9 mouse cellular contexts compared by ENCODE assay signal in the genomic region with DNA sequence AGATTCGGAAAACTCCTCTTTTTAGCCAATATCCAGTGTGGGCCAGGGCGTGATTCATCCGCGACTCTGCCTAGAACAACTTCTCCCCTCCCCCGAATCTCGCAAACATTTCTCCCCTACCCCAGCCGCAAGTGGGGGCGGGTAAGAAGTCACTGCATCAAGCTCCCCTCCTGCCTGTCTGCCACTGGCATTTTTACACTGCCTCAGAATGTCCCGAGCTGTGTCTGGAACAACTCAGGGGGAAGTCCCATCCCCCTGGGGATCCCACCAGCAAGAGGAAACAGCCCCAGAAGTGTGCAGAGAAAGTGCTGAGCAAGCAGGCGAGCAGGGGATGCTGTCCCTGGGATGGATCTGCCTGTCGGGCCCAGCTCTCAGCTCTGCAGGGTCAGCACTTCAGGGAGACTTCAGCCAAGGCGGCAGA. TPM values are rescaled to one million over a fixed set of nuclear protein-coding genes. Genes with fewer than 3 reads are reported as not detected.
DNase-seq lines count a peak whose midpoint lies in the region; ATAC-seq lines count a peak whose summit lies in the region.
"Had no signal": no experiment of that assay in that cellular context is flagged by ENCODE, and none has a peak within 500 bp of the region (broad histone marks: within the 10 kb centered on the region; RNA-seq: fewer than 3 reads in every experiment).

No protein-coding gene starts in this region.

- H3K36me3 ChIP-seq in embryonic facial prominence, embryonic 14.5 days (ENCODE audit: control insufficient read depth, insufficient read depth, low read length), result 0 out of 2 replicates have a peak, but pooled peaks cover under 1% of the 10 kb centered on the region
- H3K36me3 ChIP-seq in limb, embryonic 15.5 days, result peaks cover 2% of the 10 kb centered on the region; the same call in 1 of the 2 replicates

- peak overlapping the region; percentile 85 for H3K27ac ChIP-seq in embryonic facial prominence, embryonic 14.5 days (replicated peaks; ENCODE audit: low read depth, low read length)
- peak overlapping the region; percentile 89 for H3K27ac ChIP-seq in limb, embryonic 15.5 days

- peak overlapping the region; percentile 23; the same call in 1 of the 2 replicates for H3K9ac ChIP-seq in embryonic facial prominence, embryonic 14.5 days (ENCODE audit: low read depth, low read length)
- H3K9ac ChIP-seq in limb, embryonic 15.5 days, result no peak overlapping the region

- no peaks in the 10 kb centered on the region for H3K27me3 ChIP-seq in embryonic facial prominence, embryonic 14.5 days (replicated peaks; ENCODE audit: control insufficient read depth, insufficient read depth, low read length)
- H3K27me3 ChIP-seq in limb, embryonic 15.5 days, result no peaks in the 10 kb centered on the region
- H3K27me3 ChIP-seq: Patski had no signal

- DNase-seq in left cerebral cortex, adult 18-20 months (ENCODE audit: low spot score in 2 of 2), result peak; percentile 32 to 57
- DNase-seq in left cerebral cortex, postnatal 4 days, result no peak
- peak; percentile 86 for DNase-seq in embryonic facial prominence, embryonic 14.5 days (ENCODE audit: low spot score)
- DNase-seq in heart, postnatal 4 days, result peak; percentile 67
- DNase-seq in right cerebral cortex, postnatal 14 days, result peak; percentile 40
- DNase-seq in cerebellum, adult 11-12 months, result no peak
- DNase-seq in layer of hippocampus, postnatal 10 days (ENCODE audit: low spot score in 2 of 2), result no peak

- intact Hi-C loops in left cerebral cortex, postnatal 4 days (cut with DNase I), result no loop called here

- WGBS in embryonic facial prominence, embryonic 14.5 days, result 5% methylated on average over 12 of the region's 12 CpGs
- whole genome bisulfite sequencing in limb, embryonic 15.5 days, result 4% methylated on average over 12 of the region's 12 CpGs

- ATAC-seq in embryonic facial prominence, embryonic 14.5 days (ENCODE audit: low read depth), result peak; percentile 26; the same call in 1 of the 2 replicates
- ATAC-seq in limb, embryonic 15.5 days (ENCODE audit: insufficient number of reproducible peaks, low FRiP score, low TSS enrichment, low read depth), result no peak
- ATAC-seq: Patski had no signal

- no peaks in the 10 kb centered on the region for H3K9me3 ChIP-seq in embryonic facial prominence, embryonic 14.5 days (ENCODE audit: control insufficient read depth, low read length)
- H3K9me3 ChIP-seq in limb, embryonic 15.5 days, result no peaks in the 10 kb centered on the region

- peak overlapping the region; percentile 32 for H3K4me2 ChIP-seq in embryonic facial prominence, embryonic 14.5 days (ENCODE audit: low read depth, low read length)
- peak overlapping the region; percentile 25 for H3K4me2 ChIP-seq in limb, embryonic 15.5 days

- 0 out of 2 replicates have a peak overlapping the region, but pooled peaks have one; percentile 1 for H3K4me3 ChIP-seq in embryonic facial prominence, embryonic 14.5 days (ENCODE audit: low read depth, low read length)
- no peak overlapping the region for H3K4me3 ChIP-seq in limb, embryonic 15.5 days

- H3K4me1 ChIP-seq in embryonic facial prominence, embryonic 14.5 days (ENCODE audit: control insufficient read depth, insufficient read depth, low read length), result peaks cover 16% of the 10 kb centered on the region
- H3K4me1 ChIP-seq in limb, embryonic 15.5 days, result peaks cover 45% of the 10 kb centered on the region

RNA-seq across cellular contexts. Expression of a gene that starts 11.0 kb away (rescaled TPM):
- total RNA-seq in left cerebral cortex, adult 18-20 months (2021), result 100 to 1,000 TPM; 128 to 130 TPM
- 10 to 100 TPM; 39.9 to 43.0 TPM for total RNA-seq in left cerebral cortex, postnatal 4 days (2021)
- polyA plus RNA-seq in embryonic facial prominence, embryonic 14.5 days (2014; fragmentation: Nextera tagmentation; extraction: Ambion mirVana), result 103 and 107 TPM in 2 replicates
- 100 to 1,000 TPM; 102 to 104 TPM for total RNA-seq in heart, postnatal 4 days (2021)
- 91.0 and 99.0 TPM in 2 replicates for polyA plus RNA-seq in limb, embryonic 15.5 days (2015; fragmentation: Nextera tagmentation; extraction: Ambion mirVana)
- total RNA-seq in layer of hippocampus, postnatal 10 days (2021), result 10 to 100 TPM; 71.0 to 77.5 TPM

RNA-seq across cellular contexts. Expression of a gene that starts 11.3 kb away (rescaled TPM):
- 10 to 100 TPM; 46.8 to 51.8 TPM for total RNA-seq in left cerebral cortex, adult 18-20 months (2021)
- 10 to 100 TPM; 46.8 to 50.1 TPM for total RNA-seq in left cerebral cortex, postnatal 4 days (2021)
- 37.2 and 39.3 TPM in 2 replicates for polyA plus RNA-seq in embryonic facial prominence, embryonic 14.5 days (2014; fragmentation: Nextera tagmentation; extraction: Ambion mirVana)
- total RNA-seq in heart, postnatal 4 days (2021), result 10 to 100 TPM; 30.4 to 30.7 TPM
- polyA plus RNA-seq in limb, embryonic 15.5 days (2015; fragmentation: Nextera tagmentation; extraction: Ambion mirVana), result 38.4 and 45.9 TPM in 2 replicates
- 10 to 100 TPM; 36.7 to 48.2 TPM for total RNA-seq in layer of hippocampus, postnatal 10 days (2021)

RNA-seq across cellular contexts. Expression of a gene that starts 16.7 kb away (rescaled TPM):
- 10 to 100 TPM; 23.5 to 25.2 TPM for total RNA-seq in left cerebral cortex, adult 18-20 months (2021)
- 1 to 10 TPM; 3.3 to 4.6 TPM for total RNA-seq in left cerebral cortex, postnatal 4 days (2021)
- 94.4 and 109 TPM in 2 replicates for polyA plus RNA-seq in embryonic facial prominence, embryonic 14.5 days (2014; fragmentation: Nextera tagmentation; extraction: Ambion mirVana)
- total RNA-seq in heart, postnatal 4 days (2021), result 10 to 100 TPM; 11.7 to 13.7 TPM
- polyA plus RNA-seq in limb, embryonic 15.5 days (2015; fragmentation: Nextera tagmentation; extraction: Ambion mirVana), result 202 and 204 TPM in 2 replicates
- total RNA-seq in layer of hippocampus, postnatal 10 days (2021), result 10 to 100 TPM; 11.7 to 13.1 TPM
- polyA plus RNA-seq: Patski had no signal

RNA-seq across cellular contexts. Expression of a gene that starts 48.0 kb away (rescaled TPM):
- total RNA-seq in left cerebral cortex, adult 18-20 months (2021), result 10 to 100 TPM; 11.8 to 13.2 TPM
- 1 to 10 TPM; 5.7 to 7.8 TPM for total RNA-seq in left cerebral cortex, postnatal 4 days (2021)
- polyA plus RNA-seq in embryonic facial prominence, embryonic 14.5 days (2014; fragmentation: Nextera tagmentation; extraction: Ambion mirVana), result 5.4 and 6.4 TPM in 2 replicates
- 1 to 10 TPM; 3.9 to 4.4 TPM for total RNA-seq in heart, postnatal 4 days (2021)
- polyA plus RNA-seq in limb, embryonic 15.5 days (2015; fragmentation: Nextera tagmentation; extraction: Ambion mirVana), result 9.0 and 9.3 TPM in 2 replicates
- 1 to 10 TPM; 8.2 to 9.4 TPM for total RNA-seq in layer of hippocampus, postnatal 10 days (2021)

RNA-seq across cellular contexts. Expression of a gene that starts 48.9 kb away (rescaled TPM):
- total RNA-seq in left cerebral cortex, adult 18-20 months (2021), result 10 to 100 TPM; 26.3 to 27.5 TPM
- total RNA-seq in left cerebral cortex, postnatal 4 days (2021), result 1 to 10 TPM; 1.5 to 2.7 TPM
- 4.9 and 5.2 TPM in 2 replicates for polyA plus RNA-seq in embryonic facial prominence, embryonic 14.5 days (2014; fragmentation: Nextera tagmentation; extraction: Ambion mirVana)
- total RNA-seq in heart, postnatal 4 days (2021), result 1 to 10 TPM; 1.3 to 2.1 TPM
- polyA plus RNA-seq in limb, embryonic 15.5 days (2015; fragmentation: Nextera tagmentation; extraction: Ambion mirVana), result 5.5 and 8.3 TPM in 2 replicates
- total RNA-seq in layer of hippocampus, postnatal 10 days (2021), result 10 to 100 TPM; 12.1 to 12.9 TPM

Comparison
In these comparisons a context has a peak if more than half of its experiments do, and no peak if none do; other contexts are left out.
1. DNase-seq: peak in left cerebral cortex, adult 18-20 months (2 of 2), embryonic facial prominence, embryonic 14.5 days (single experiment), heart, postnatal 4 days (single experiment) and right cerebral cortex, postnatal 14 days (single experiment); none in left cerebral cortex, postnatal 4 days (single experiment), cerebellum, adult 11-12 months (single experiment) and layer of hippocampus, postnatal 10 days (0 of 2).